Mouse (Mus musculus) cerebellum, adult 2 months (tissue): Measurements from ENCODE around the gene Akap14.

Experiments used
- CTCF ChIP-seq: fragments of 200-500 bp; IDR thresholded peaks from 2 replicates; pipeline ENCODE4 v1.5.1; 2011; ENCODE audit warnings: low read depth, mild to moderate bottlenecking, control low read depth, low read length, moderate library complexity, borderline replicate concordance; ENCODE audit not compliant: insufficient read depth
- POLR2A ChIP-seq: fragments of 200-500 bp; IDR thresholded peaks from 2 replicates; pipeline ENCODE4 v1.6.1; 2011; ENCODE audit warnings: low read length, control low read depth, borderline replicate concordance; ENCODE audit not compliant: insufficient read depth

GRCm38 (mm10) chrX:37191105-37191743 lies 22.6 kb upstream of the Akap14 start, which contains the start of the genes Ndufa1 and Rnf113a1:
- TF ChIP-seq CTCF, result no peak
- TF ChIP-seq POLR2A, result peak; percentile 47; the same call in 1 of the 2 replicates
